Mouse (Mus musculus) mouse embryonic stem cell (cell line): ENCODE results near the gene Fam160b1.

Source experiments
- in situ Hi-C, 2 experiments: fragments of 300-500 bp; cut with MboI; formaldehyde crosslinking; loops; 1 replicate in 1 of 2; 3 replicates in 1 of 2; pipeline ENCODE4 v1.14.3; 2019 to 2020; ENCODE audit warnings: low sequenced_read_pairs in 2 of 2, low pct_unique_long_range_greater_than_20kb in 1 of 2, mixed read lengths in 1 of 2; ENCODE audit not compliant: unreplicated experiment in 1 of 2

Fam160b1 gene

GRCm38 (mm10) chr19:57361939-57362307 is 1.4 kb downstream of the Fam160b1 start:
- in situ Hi-C loops: no loop called here

- in situ Hi-C loops: no loop called here
Observed at GRCm38 (mm10) chr19:57362586-57362985, 2.1 kb downstream of the Fam160b1 start.

GRCm38 (mm10) chr19:57363076-57363475 is 2.6 kb downstream of the Fam160b1 start:
- in situ Hi-C loops: no loop called here

GRCm38 (mm10) chr19:57363538-57363937 is 3.1 kb downstream of the Fam160b1 start:
- in situ Hi-C loops: no loop called here

GRCm38 (mm10) chr19:57364942-57365673 is 4.6 kb downstream of the Fam160b1 start:
- in situ Hi-C loops: no loop called here

- in situ Hi-C loops: no loop called here
Observed at GRCm38 (mm10) chr19:57366007-57366406, 5.5 kb downstream of the Fam160b1 start.

- in situ Hi-C loops: no loop called here
Observed at GRCm38 (mm10) chr19:57366626-57367025, 6.1 kb downstream of the Fam160b1 start.

- in situ Hi-C loops: no loop called here
Observed at GRCm38 (mm10) chr19:57367201-57367600, 6.7 kb downstream of the Fam160b1 start.

- in situ Hi-C loops: no loop called here
Observed at GRCm38 (mm10) chr19:57367849-57368387, 7.4 kb downstream of the Fam160b1 start.

GRCm38 (mm10) chr19:57373276-57373811 is 12.9 kb downstream of the Fam160b1 start:
- in situ Hi-C loops: no loop called here

- in situ Hi-C loops: no loop called here
Observed at GRCm38 (mm10) chr19:57375161-57375560, 14.7 kb downstream of the Fam160b1 start.

- in situ Hi-C loops: no loop called here
Observed at GRCm38 (mm10) chr19:57375746-57376145, 15.3 kb downstream of the Fam160b1 start.

GRCm38 (mm10) chr19:57377043-57377703 is 16.7 kb downstream of the Fam160b1 start:
- in situ Hi-C loops: no loop called here

GRCm38 (mm10) chr19:57386176-57386693 is 25.8 kb downstream of the Fam160b1 start:
- in situ Hi-C loops: no loop called here

- in situ Hi-C loops: no loop called here
Observed at GRCm38 (mm10) chr19:57391545-57391944, 31.1 kb downstream of the Fam160b1 start.

- in situ Hi-C loops: no loop called here
Observed at GRCm38 (mm10) chr19:57393357-57393957, 33.0 kb downstream of the Fam160b1 start.

- in situ Hi-C loops: no loop called here
Observed at GRCm38 (mm10) chr19:57396609-57397008, 36.1 kb downstream of the Fam160b1 start.

- in situ Hi-C loops: no loop called here
Observed at GRCm38 (mm10) chr19:57402364-57402763, 41.9 kb downstream of the Fam160b1 start.
